Mouse (Mus musculus): ENCODE results near the gene Fbxl7. TPM values are rescaled to one million over a fixed set of nuclear protein-coding genes. Genes with fewer than 3 reads are reported as not detected.

Fbxl7 gene
- polyA plus RNA-seq, 1 experiment from 2014 or later: 32.3 TPM

- Histone ChIP-seq H3K9me3 (ENCODE audit: control insufficient read depth, low read depth, low read length) (no peaks in the 10 kb centered on the region), H3K27ac (ENCODE audit: low read length) (no peak overlapping the region), H3K9ac (replicated peaks; ENCODE audit: low read depth, low read length) (no peak overlapping the region), H3K36me3 (ENCODE audit: control insufficient read depth, insufficient read depth, low read length) (no peaks in the 10 kb centered on the region), H3K4me3 (ENCODE audit: low read depth, low read length) (no peak overlapping the region), H3K27me3 (ENCODE audit: control insufficient read depth, insufficient read depth, low read length) (no peaks in the 10 kb centered on the region), H3K4me1 (ENCODE audit: control insufficient read depth, insufficient read depth, low read length) (no peaks in the 10 kb centered on the region), H3K4me2 (replicated peaks; ENCODE audit: low read depth, low read length) (no peak overlapping the region)
- WGBS: 53% methylated on average over 8 of the region's 8 CpGs
- no peak for ATAC-seq (ENCODE audit: insufficient number of reproducible peaks, insufficient read depth, low FRiP score, low read depth)
Observed at GRCm38 (mm10) chr15:26654988-26655387, 240.4 kb downstream of the Fbxl7 start.

DNA sequence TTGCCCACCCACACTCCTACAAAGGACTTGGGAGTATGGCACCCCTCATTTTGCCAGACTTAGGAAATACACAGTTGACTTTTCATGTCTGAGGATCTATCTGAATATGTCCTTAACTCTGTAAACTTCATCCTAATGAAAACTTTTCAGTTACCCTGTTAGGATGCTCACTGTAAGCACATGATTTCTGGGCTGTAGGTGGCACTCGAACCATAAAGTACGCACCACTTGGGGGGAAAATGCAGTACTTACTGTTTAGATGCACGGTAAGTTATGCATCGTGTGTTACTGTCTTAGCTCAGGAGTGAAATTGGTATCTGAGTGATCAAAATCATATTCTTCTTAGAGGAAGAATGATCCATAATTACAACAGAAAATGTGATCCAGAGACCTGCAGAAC is 252.8 kb downstream of the Fbxl7 start:
- Histone ChIP-seq H3K4me3 (ENCODE audit: low read depth, low read length) (no peak overlapping the region), H3K36me3 (ENCODE audit: control insufficient read depth, insufficient read depth, low read length) (no peaks in the 10 kb centered on the region), H3K9ac (replicated peaks; ENCODE audit: low read depth, low read length) (no peak overlapping the region), H3K27ac (ENCODE audit: low read length) (no peak overlapping the region), H3K4me2 (replicated peaks; ENCODE audit: low read depth, low read length) (no peak overlapping the region), H3K9me3 (ENCODE audit: control insufficient read depth, low read depth, low read length) (no peaks in the 10 kb centered on the region), H3K4me1 (ENCODE audit: control insufficient read depth, insufficient read depth, low read length) (no peaks in the 10 kb centered on the region), H3K27me3 (ENCODE audit: control insufficient read depth, insufficient read depth, low read length) (no peaks in the 10 kb centered on the region)
- ATAC-seq (ENCODE audit: insufficient number of reproducible peaks, insufficient read depth, low FRiP score, low read depth): no peak
- WGBS: 87% methylated on average over 4 of the region's 4 CpGs

- 68% methylated on average over 7 of the region's 7 CpGs for WGBS
- no peak overlapping the region for H3K4me3 ChIP-seq (ENCODE audit: low read depth, low read length)
- H3K4me2 ChIP-seq (replicated peaks; ENCODE audit: low read depth, low read length): no peak overlapping the region
- H3K36me3 ChIP-seq (ENCODE audit: control insufficient read depth, insufficient read depth, low read length): no peaks in the 10 kb centered on the region
- H3K4me1 ChIP-seq (ENCODE audit: control insufficient read depth, insufficient read depth, low read length): no peaks in the 10 kb centered on the region
- no peak for ATAC-seq (ENCODE audit: insufficient number of reproducible peaks, insufficient read depth, low FRiP score, low read depth)
- no peak overlapping the region for H3K9ac ChIP-seq (replicated peaks; ENCODE audit: low read depth, low read length)
- H3K9me3 ChIP-seq (ENCODE audit: control insufficient read depth, low read depth, low read length): no peaks in the 10 kb centered on the region
- H3K27me3 ChIP-seq (ENCODE audit: control insufficient read depth, insufficient read depth, low read length): no peaks in the 10 kb centered on the region
- H3K27ac ChIP-seq (ENCODE audit: low read length): no peak overlapping the region
Observed at GRCm38 (mm10) chr15:26639726-26640125, 255.7 kb downstream of the Fbxl7 start.

- Histone ChIP-seq H3K4me3 (ENCODE audit: low read depth, low read length) (no peak overlapping the region), H3K27me3 (ENCODE audit: control insufficient read depth, insufficient read depth, low read length) (no peaks in the 10 kb centered on the region), H3K4me1 (ENCODE audit: control insufficient read depth, insufficient read depth, low read length) (no peaks in the 10 kb centered on the region), H3K36me3 (ENCODE audit: control insufficient read depth, insufficient read depth, low read length) (no peaks in the 10 kb centered on the region), H3K9me3 (ENCODE audit: control insufficient read depth, low read depth, low read length) (no peaks in the 10 kb centered on the region), H3K27ac (ENCODE audit: low read length) (no peak overlapping the region), H3K4me2 (replicated peaks; ENCODE audit: low read depth, low read length) (no peak overlapping the region), H3K9ac (replicated peaks; ENCODE audit: low read depth, low read length) (no peak overlapping the region)
- 83% methylated on average over 5 of the region's 5 CpGs for WGBS
- ATAC-seq (ENCODE audit: insufficient number of reproducible peaks, insufficient read depth, low FRiP score, low read depth): no peak
Observed at GRCm38 (mm10) chr15:26635591-26635990, 259.8 kb downstream of the Fbxl7 start.

DNA sequence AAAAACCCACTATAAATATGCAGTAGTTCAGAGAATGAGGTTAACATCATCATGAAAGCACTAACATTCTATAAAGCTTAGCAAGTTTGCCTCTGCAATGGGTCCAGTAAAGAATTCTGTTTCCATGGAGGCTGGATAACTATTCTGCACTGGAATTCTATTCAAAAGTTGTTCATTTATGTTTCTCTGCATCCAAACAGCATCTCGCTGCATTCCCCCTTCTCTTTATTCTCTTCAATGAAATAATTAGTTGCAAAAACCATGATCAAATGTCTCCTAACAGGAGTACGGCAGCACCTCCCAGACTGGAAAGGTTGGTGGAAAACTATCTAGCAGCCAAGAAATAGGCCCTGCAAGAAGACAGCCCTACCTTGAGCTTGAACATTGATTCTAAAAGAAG is 267.2 kb downstream of the Fbxl7 start:
- Histone ChIP-seq H3K4me2 (replicated peaks; ENCODE audit: low read depth, low read length) (no peak overlapping the region), H3K4me1 (ENCODE audit: control insufficient read depth, insufficient read depth, low read length) (no peaks in the 10 kb centered on the region), H3K36me3 (ENCODE audit: control insufficient read depth, insufficient read depth, low read length) (no peaks in the 10 kb centered on the region), H3K27me3 (ENCODE audit: control insufficient read depth, insufficient read depth, low read length) (no peaks in the 10 kb centered on the region), H3K9ac (replicated peaks; ENCODE audit: low read depth, low read length) (no peak overlapping the region), H3K27ac (ENCODE audit: low read length) (no peak overlapping the region), H3K9me3 (ENCODE audit: control insufficient read depth, low read depth, low read length) (no peaks in the 10 kb centered on the region), H3K4me3 (ENCODE audit: low read depth, low read length) (no peak overlapping the region)
- ATAC-seq (ENCODE audit: insufficient number of reproducible peaks, insufficient read depth, low FRiP score, low read depth): no peak
- WGBS: 93% methylated on average over 2 of the region's 2 CpGs

DNA sequence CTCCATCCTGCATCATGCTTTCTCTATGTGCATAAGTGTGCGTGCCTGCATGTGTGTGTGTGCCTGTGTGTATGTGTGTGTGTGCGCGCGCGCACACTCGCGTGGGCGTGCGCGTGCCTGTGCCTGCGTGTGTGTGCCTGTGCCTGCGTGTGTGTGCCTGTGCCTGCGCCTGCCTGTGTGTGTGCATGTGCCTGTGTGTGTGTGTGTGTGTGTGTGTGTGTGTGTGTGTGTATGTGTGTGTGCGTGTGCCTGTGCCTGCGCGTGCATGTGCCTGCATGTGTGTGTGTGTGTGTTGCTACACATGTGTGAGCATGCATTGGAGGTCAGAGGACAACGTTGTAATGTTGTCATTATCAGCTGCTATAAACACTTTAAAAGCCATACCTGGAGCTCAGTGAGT is 272.1 kb downstream of the Fbxl7 start:
- no peak for ATAC-seq (ENCODE audit: insufficient number of reproducible peaks, insufficient read depth, low FRiP score, low read depth)
- Histone ChIP-seq H3K36me3 (ENCODE audit: control insufficient read depth, insufficient read depth, low read length) (no peaks in the 10 kb centered on the region), H3K4me3 (ENCODE audit: low read depth, low read length) (no peak overlapping the region), H3K27ac (ENCODE audit: low read length) (no peak overlapping the region), H3K4me1 (ENCODE audit: control insufficient read depth, insufficient read depth, low read length) (peaks cover 14% of the 10 kb centered on the region), H3K4me2 (replicated peaks; ENCODE audit: low read depth, low read length) (no peak overlapping the region), H3K27me3 (ENCODE audit: control insufficient read depth, insufficient read depth, low read length) (no peaks in the 10 kb centered on the region), H3K9me3 (ENCODE audit: control insufficient read depth, low read depth, low read length) (no peaks in the 10 kb centered on the region), H3K9ac (replicated peaks; ENCODE audit: low read depth, low read length) (no peak overlapping the region)
- 96% methylated on average over 17 of the region's 17 CpGs for WGBS

- Histone ChIP-seq H3K9ac (replicated peaks; ENCODE audit: low read depth, low read length) (no peak overlapping the region), H3K4me3 (ENCODE audit: low read depth, low read length) (no peak overlapping the region), H3K4me1 (ENCODE audit: control insufficient read depth, insufficient read depth, low read length) (peaks cover 14% of the 10 kb centered on the region), H3K27me3 (ENCODE audit: control insufficient read depth, insufficient read depth, low read length) (no peaks in the 10 kb centered on the region), H3K36me3 (ENCODE audit: control insufficient read depth, insufficient read depth, low read length) (no peaks in the 10 kb centered on the region), H3K27ac (ENCODE audit: low read length) (no peak overlapping the region; the same call in 1 of the 2 replicates), H3K4me2 (replicated peaks; ENCODE audit: low read depth, low read length) (no peak overlapping the region), H3K9me3 (ENCODE audit: control insufficient read depth, low read depth, low read length) (no peaks in the 10 kb centered on the region)
- 39% methylated on average over 5 of the region's 5 CpGs for WGBS
- ATAC-seq (ENCODE audit: insufficient number of reproducible peaks, insufficient read depth, low FRiP score, low read depth): no peak
Observed at GRCm38 (mm10) chr15:26620279-26620678, 275.1 kb downstream of the Fbxl7 start.

DNA sequence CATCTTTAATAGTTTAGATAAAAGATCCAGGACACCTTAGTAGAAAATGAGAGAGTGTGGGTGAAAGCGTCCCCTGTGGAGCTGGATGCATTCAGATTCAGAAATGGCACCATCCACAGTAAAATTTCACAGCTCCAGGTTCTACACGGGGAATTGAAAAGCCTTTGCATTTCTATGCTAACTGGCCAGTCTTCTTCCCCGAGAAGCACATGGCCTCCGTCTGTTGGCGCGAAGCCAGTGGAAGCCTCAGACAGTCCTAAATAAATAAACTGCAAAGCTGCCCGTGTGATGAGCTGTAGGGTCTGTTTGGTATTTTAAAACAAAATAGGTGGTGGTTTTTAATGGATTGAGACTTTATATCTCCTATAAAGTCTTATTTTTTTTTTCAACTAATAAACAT is 276.2 kb downstream of the Fbxl7 start:
- no peak overlapping the region for H3K4me2 ChIP-seq (replicated peaks; ENCODE audit: low read depth, low read length)
- H3K27ac ChIP-seq (ENCODE audit: low read length): 0 out of 2 replicates have a peak overlapping the region, but pooled peaks have one; percentile 33
- 40% methylated on average over 7 of the region's 7 CpGs for WGBS
- H3K36me3 ChIP-seq (ENCODE audit: control insufficient read depth, insufficient read depth, low read length): no peaks in the 10 kb centered on the region
- peaks cover 14% of the 10 kb centered on the region for H3K4me1 ChIP-seq (ENCODE audit: control insufficient read depth, insufficient read depth, low read length)
- no peak overlapping the region for H3K4me3 ChIP-seq (ENCODE audit: low read depth, low read length)
- no peaks in the 10 kb centered on the region for H3K27me3 ChIP-seq (ENCODE audit: control insufficient read depth, insufficient read depth, low read length)
- no peak overlapping the region for H3K9ac ChIP-seq (replicated peaks; ENCODE audit: low read depth, low read length)
- no peak for ATAC-seq (ENCODE audit: insufficient number of reproducible peaks, insufficient read depth, low FRiP score, low read depth)
- H3K9me3 ChIP-seq (ENCODE audit: control insufficient read depth, low read depth, low read length): no peaks in the 10 kb centered on the region

DNA sequence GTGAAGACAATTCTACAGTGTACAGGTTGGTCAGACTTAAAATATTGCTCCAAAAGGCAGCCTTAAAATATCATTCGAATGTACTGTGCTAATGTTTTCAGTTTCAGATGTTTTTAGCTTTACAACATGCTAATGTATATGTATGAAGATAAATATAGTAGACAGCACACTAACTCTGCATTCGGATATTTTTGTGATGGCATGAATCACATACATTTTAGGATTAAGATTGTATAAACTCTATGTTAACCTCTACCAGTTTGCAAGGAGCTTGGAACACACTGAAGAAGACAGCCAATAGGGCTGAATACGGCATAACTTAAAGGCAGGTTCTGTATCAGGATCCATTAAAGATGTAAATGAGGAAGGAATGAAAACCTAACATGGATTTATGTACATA is 299.1 kb downstream of the Fbxl7 start:
- H3K27me3 ChIP-seq (ENCODE audit: control insufficient read depth, insufficient read depth, low read length): no peaks in the 10 kb centered on the region
- no peak overlapping the region for H3K27ac ChIP-seq (ENCODE audit: low read length)
- no peaks in the 10 kb centered on the region for H3K36me3 ChIP-seq (ENCODE audit: control insufficient read depth, insufficient read depth, low read length)
- no peak overlapping the region for H3K4me2 ChIP-seq (replicated peaks; ENCODE audit: low read depth, low read length)
- WGBS: 58% methylated on average over 3 of the region's 3 CpGs
- H3K9ac ChIP-seq (replicated peaks; ENCODE audit: low read depth, low read length): no peak overlapping the region
- H3K4me1 ChIP-seq (ENCODE audit: control insufficient read depth, insufficient read depth, low read length): no peaks in the 10 kb centered on the region
- H3K9me3 ChIP-seq (ENCODE audit: control insufficient read depth, low read depth, low read length): no peaks in the 10 kb centered on the region
- no peak for ATAC-seq (ENCODE audit: insufficient number of reproducible peaks, insufficient read depth, low FRiP score, low read depth)
- no peak overlapping the region for H3K4me3 ChIP-seq (ENCODE audit: low read depth, low read length)

Measured in stomach, embryonic 14.5 days (tissue).